Mouse (Mus musculus) limb, embryonic 10.5 days (tissue): ENCODE results near the gene Pbx2. TPM values are rescaled to one million over a fixed set of nuclear protein-coding genes. Genes with fewer than 3 reads are reported as not detected.

Experiments
- DNase-seq: peaks from one replicate; pipeline ENCODE4 v3.0.0-alpha.2; 2017; ENCODE audit warnings: low spot score
- H3K27ac ChIP-seq: fragments of 300-500 bp; sonication (generic); 2 replicates; pipeline ENCODE4 v1.5.1; 2016; ENCODE audit warnings: mild to moderate bottlenecking
- H3K27me3 ChIP-seq: fragments of 300-500 bp; sonication (generic); 2 replicates; pipeline ENCODE4 v1.6.1; 2016; ENCODE audit warnings: low read depth, mild to moderate bottlenecking; ENCODE audit not compliant: poor library complexity, severe bottlenecking
- H3K36me3 ChIP-seq: fragments of 300-500 bp; sonication (generic); 2 replicates; pipeline ENCODE4 v1.6.1; 2016; ENCODE audit warnings: mild to moderate bottlenecking, moderate library complexity
- H3K4me1 ChIP-seq: fragments of 300-500 bp; sonication (generic); 2 replicates; pipeline ENCODE4 v1.6.1; 2016
- H3K4me3 ChIP-seq: fragments of 300-500 bp; sonication (generic); 2 replicates; pipeline ENCODE4 v1.5.1; 2016; ENCODE audit warnings: mild to moderate bottlenecking, moderate library complexity
- H3K9me3 ChIP-seq: fragments of 300-500 bp; sonication (generic); replicated peaks from 2 replicates; pipeline ENCODE4 v1.6.1; 2016; ENCODE audit warnings: mild to moderate bottlenecking
- WGBS: fragments of 180-500 bp; shearing (Covaris S2); methylation state at CpG from one replicate; pipeline ENCODE4 v1.1.7; 2016; 5-methylcytosine and 5-hydroxymethylcytosine counted together
- polyA plus RNA-seq: library from polyadenylated mRNA; unstranded; fragments of >200 nt; fragmentation: Nextera tagmentation; extraction: Ambion mirVana; gene quantifications from 2 replicates; pipeline ENCODE4 v1.2.1, GENCODE M21; 2016

The Pbx2 gene
- polyA plus RNA-seq, 1 experiment from 2014 or later, result 22.5 TPM

DNA sequence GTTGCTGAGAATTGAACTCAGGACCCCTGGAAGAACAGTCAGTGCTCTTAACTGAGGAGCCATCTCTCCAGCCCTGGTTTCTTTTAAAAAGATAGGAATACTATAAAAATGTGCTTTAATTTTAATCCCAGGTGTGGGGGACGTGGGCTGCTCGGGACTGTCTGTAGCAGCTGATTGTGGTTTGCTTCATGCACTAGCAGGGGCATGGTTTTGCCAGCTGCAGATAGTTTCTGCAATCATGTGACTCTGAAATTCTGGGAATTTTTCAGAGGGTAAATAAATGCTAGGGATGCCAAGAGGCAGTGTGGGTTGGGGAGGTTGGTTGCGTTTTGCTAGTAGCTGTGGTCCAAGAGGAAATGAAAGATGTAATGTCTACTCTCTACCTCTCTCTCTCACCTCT, 50.9 kb downstream of the Pbx2 start:
- peaks cover 11% of the 10 kb centered on the region for H3K36me3 ChIP-seq
- WGBS, result 92% methylated on average over 3 of the region's 3 CpGs
- H3K9me3 ChIP-seq, result no peaks in the 10 kb centered on the region
- peaks cover 27% of the 10 kb centered on the region for H3K4me1 ChIP-seq
- 0 out of 2 replicates have a peak overlapping the region, but pooled peaks have one; percentile 83 for H3K27ac ChIP-seq
- H3K4me3 ChIP-seq, result no peak overlapping the region
- H3K27me3 ChIP-seq, result no peaks in the 10 kb centered on the region
- no peak for DNase-seq

DNA sequence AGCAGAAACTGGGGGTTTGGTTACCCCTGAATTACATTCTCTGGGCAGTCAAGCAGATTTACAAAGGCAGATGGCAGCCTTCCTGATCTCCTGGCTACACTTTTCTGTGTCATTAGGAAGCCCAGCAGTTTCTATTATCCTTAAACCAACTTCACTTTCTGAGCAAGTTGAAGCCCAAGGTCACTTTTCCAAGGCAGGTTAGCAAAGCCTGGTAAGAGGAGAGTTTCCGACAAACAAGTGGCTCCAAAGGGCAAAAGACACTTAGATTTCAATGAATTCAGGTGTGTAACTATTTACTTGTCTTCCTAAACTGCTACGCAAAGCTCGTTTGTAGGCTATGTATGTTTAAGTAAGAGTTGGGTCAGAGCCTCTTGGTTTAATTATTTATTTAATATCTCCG, 52.3 kb downstream of the Pbx2 start:
- Histone ChIP-seq H3K27me3 (no peaks in the 10 kb centered on the region), H3K27ac (no peak overlapping the region), H3K4me3 (no peak overlapping the region), H3K4me1 (peaks cover 37% of the 10 kb centered on the region), H3K9me3 (no peaks in the 10 kb centered on the region), H3K36me3 (peaks cover 11% of the 10 kb centered on the region)
- no peak for DNase-seq
- WGBS, result 95% methylated on average over 4 of the region's 4 CpGs

DNA sequence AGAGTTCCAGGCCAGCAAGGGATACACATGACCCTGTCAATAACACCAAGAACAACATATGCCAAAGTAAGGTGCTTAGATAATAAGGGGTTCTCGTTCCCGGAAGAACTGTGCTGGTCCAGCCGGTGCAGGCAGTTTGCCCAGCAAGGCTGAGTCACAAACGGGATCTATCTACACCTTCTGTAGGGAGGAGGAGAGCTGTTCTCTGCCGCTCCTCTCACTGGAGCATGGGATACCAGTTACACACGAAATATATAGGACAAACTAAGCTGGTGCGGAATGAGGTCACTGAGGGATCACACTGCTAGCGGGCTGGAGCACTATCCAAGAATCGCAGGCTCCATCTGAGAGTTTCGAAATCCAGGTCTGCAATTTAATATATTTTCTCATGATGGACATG, 52.9 kb downstream of the Pbx2 start:
- Histone ChIP-seq H3K9me3 (no peaks in the 10 kb centered on the region), H3K4me1 (peaks cover 43% of the 10 kb centered on the region), H3K27ac (no peak overlapping the region), H3K36me3 (peaks cover 16% of the 10 kb centered on the region), H3K27me3 (no peaks in the 10 kb centered on the region), H3K4me3 (peak overlapping the region; percentile 88; the same call in 1 of the 2 replicates)
- WGBS, result 85% methylated on average over 10 of the region's 10 CpGs
- DNase-seq, result no peak

DNA sequence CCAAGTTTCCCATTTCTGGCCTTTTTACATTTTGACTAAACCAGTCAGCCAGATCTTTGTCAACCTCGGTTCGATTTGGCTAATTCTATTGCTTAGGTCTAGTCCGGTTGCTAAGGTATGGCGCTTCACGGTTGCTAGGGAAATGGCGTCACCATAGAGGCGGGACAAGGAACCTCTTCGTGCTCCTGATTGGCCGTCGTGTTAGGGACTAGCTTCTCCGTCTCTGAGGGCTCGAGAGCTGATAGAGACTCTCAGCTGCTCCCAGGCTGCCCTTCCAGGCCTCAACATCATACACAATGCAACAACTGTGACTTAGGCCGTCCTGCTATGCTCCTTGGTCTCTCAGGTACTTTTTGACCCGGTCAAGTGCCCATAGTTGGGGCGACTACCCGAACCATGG, 53.5 kb downstream of the Pbx2 start, which contains the start of gene Fkbpl:
Gene Fkbpl, plus strand, starts transcription at position 157 of the 400 bp plus-strand sequence.
- DNase-seq, result peak; percentile 91
- Histone ChIP-seq H3K4me3 (peak within 1 kb of the TSS; percentile 88), H3K27me3 (no peaks in the 10 kb centered on the region), H3K4me1 (peaks cover 43% of the 10 kb centered on the region), H3K9me3 (no peaks in the 10 kb centered on the region), H3K27ac (peak within 1 kb of the TSS; percentile 70; the same call in 1 of the 2 replicates), H3K36me3 (peaks cover 23% of the 10 kb centered on the region)
- WGBS, result 1% methylated on average over 16 of the region's 16 CpGs

DNA sequence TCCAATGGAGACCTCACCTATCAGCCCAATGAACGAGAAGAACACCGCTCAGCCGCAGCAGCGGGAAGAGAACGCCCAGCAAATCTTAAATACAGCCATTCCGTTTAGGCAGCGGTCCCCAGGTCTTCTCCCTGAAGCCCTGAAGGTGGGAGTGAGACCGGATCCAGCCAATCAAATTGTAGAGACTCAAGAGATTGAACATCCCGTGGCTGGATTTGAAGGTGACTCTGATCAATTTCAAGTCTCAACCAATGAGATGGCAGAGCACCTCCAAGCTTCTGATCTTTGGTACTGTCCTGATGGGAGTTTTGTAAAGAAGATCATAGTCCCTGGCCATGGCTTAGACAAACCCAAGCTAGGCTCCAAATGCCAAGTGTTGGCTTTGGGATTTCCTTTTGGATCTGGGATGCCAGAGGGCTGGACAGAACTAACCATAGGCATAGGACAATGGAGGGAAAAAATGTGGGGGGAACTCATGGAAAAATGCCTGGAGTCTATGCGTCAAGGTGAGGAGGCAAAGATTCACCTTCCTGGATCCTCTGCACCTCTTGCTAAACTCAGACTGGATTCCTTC, 54.3 kb downstream of the Pbx2 start:
- peak overlapping the region; percentile 70; the same call in 1 of the 2 replicates for H3K27ac ChIP-seq
- WGBS, result 43% methylated on average over 10 of the region's 10 CpGs

DNA sequence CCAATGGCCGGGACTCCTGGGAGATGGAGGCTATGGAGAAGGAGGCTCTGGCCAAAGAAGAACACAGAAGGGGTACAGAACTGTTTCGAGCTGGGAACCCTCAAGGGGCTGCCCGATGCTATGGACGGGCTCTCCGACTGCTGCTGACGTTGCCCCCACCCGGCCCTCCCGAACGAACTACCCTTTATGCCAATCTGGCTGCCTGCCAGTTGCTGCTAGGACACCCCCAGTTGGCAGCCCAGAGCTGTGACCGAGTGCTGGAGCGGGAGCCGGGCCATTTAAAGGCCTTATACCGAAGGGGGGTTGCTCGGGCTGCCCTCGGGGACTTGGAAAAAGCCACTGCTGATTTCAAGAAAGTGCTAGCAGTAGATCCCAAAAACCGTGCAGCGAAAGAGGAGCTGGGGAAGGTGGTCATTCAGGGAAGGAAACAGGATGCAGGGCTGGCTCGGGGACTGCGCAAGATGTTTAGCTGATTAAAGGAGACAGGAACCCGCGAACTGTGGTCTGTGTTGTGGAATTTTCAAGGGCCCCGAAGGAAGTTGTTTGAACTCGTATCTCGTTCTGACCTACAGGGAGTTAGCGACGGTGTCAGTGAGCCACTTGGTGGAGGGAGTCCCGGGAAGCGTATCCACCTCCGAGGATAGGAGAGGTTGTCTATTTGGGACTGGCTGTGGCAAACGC, 54.9 kb downstream of the Pbx2 start:
- Histone ChIP-seq H3K4me3 (peak overlapping the region; percentile 88), H3K4me1 (peaks cover 37% of the 10 kb centered on the region), H3K9me3 (no peaks in the 10 kb centered on the region), H3K27ac (no peak overlapping the region), H3K27me3 (no peaks in the 10 kb centered on the region), H3K36me3 (peaks cover 36% of the 10 kb centered on the region)
- WGBS, result 88% methylated on average over 30 of the region's 30 CpGs
- DNase-seq, result no peak

More for the DNA sequence above, 54.3 kb downstream of the Pbx2 start:
- DNase-seq, result no peak
- peaks cover 30% of the 10 kb centered on the region for H3K36me3 ChIP-seq
- no peaks in the 10 kb centered on the region for H3K27me3 ChIP-seq
- no peaks in the 10 kb centered on the region for H3K9me3 ChIP-seq
- peaks cover 43% of the 10 kb centered on the region for H3K4me1 ChIP-seq
- peak overlapping the region; percentile 88 for H3K4me3 ChIP-seq

Other genes with a start within 250 kb of the Pbx2 start
- not detected in 2 replicates for gene Btnl2, start 236.4 kb upstream of the Pbx2 start, polyA plus RNA-seq
- not detected in 2 replicates for gene Btnl1, start 214.1 kb upstream of the Pbx2 start, polyA plus RNA-seq
- gene BC051142, start 192.4 kb upstream of the Pbx2 start, polyA plus RNA-seq, result 0.53 and 1.3 TPM in 2 replicates
- not detected in 2 replicates for gene Btnl4, start 113.9 kb upstream of the Pbx2 start, polyA plus RNA-seq
- gene Btnl6, start 73.9 kb upstream of the Pbx2 start, polyA plus RNA-seq, result not detected in 2 replicates
- 6.4 and 8.2 TPM in 2 replicates for gene Notch4, start 27.0 kb upstream of the Pbx2 start, polyA plus RNA-seq
- gene Gpsm3, start 1.5 kb upstream of the Pbx2 start, polyA plus RNA-seq, result 4.8 and 10.5 TPM in 2 replicates
- gene Ager, start 6.6 kb downstream of the Pbx2 start, polyA plus RNA-seq, result 2.6 and 3.6 TPM in 2 replicates
- 149 and 162 TPM in 2 replicates for gene Rnf5, start 12.4 kb downstream of the Pbx2 start, polyA plus RNA-seq
- 51.0 and 55.6 TPM in 2 replicates for gene Agpat1, start 13.0 kb downstream of the Pbx2 start, polyA plus RNA-seq
- gene Egfl8, start 24.7 kb downstream of the Pbx2 start, polyA plus RNA-seq, result 1.9 and 2.2 TPM in 2 replicates
- gene Ppt2, start 37.2 kb downstream of the Pbx2 start, polyA plus RNA-seq, result 21.0 and 21.6 TPM in 2 replicates
- gene Prrt1, start 38.3 kb downstream of the Pbx2 start, polyA plus RNA-seq, result 0.08 TPM in 1 of 2 replicates, not detected in the other
- 17.9 and 18.9 TPM in 2 replicates for gene Fkbpl, start 53.5 kb downstream of the Pbx2 start, polyA plus RNA-seq
- 101 TPM in 2 replicates for gene Atf6b, start 55.9 kb downstream of the Pbx2 start, polyA plus RNA-seq
- not detected in 2 replicates for gene Tnxb, start 79.3 kb downstream of the Pbx2 start, polyA plus RNA-seq
- not detected in 2 replicates for gene C4b, start 152.6 kb downstream of the Pbx2 start, polyA plus RNA-seq
- not detected in 2 replicates for gene Cyp21a1, start 213.3 kb downstream of the Pbx2 start, polyA plus RNA-seq
- gene Stk19, start 245.7 kb downstream of the Pbx2 start, polyA plus RNA-seq, result 23.3 and 28.6 TPM in 2 replicates
- gene Dxo, start 245.8 kb downstream of the Pbx2 start, polyA plus RNA-seq, result 77.5 and 83.5 TPM in 2 replicates